Mouse (Mus musculus): ENCODE data around the gene Vmn1r193. TPM values are rescaled to one million over a fixed set of nuclear protein-coding genes. Genes with fewer than 3 reads are reported as not detected.
"Not testable (repeated sequence)": the region's sequence is repeated elsewhere in the genome, so short reads cannot be mapped to it uniquely, and the experiment has no call there.

Gene Vmn1r193
- not detected in 2 replicates for polyA plus RNA-seq (2016; fragmentation: Nextera tagmentation; extraction: Ambion mirVana)

GRCm38 (mm10) chr13:22223060-22223459 is at the start of gene Vmn1r193:
Vmn1r193 (minus strand) TSS chr13:22223160.
- 84% methylated on average over 1 of the region's 1 CpGs for WGBS
- not testable (repeated sequence) for H3K9ac ChIP-seq; H3K27ac ChIP-seq; H3K4me3 ChIP-seq (replicated peaks); ATAC-seq (ENCODE audit: low FRiP score); H3K9me3 ChIP-seq; H3K27me3 ChIP-seq; H3K4me1 ChIP-seq; H3K36me3 ChIP-seq (replicated peaks); H3K4me2 ChIP-seq

- H3K4me3 ChIP-seq (replicated peaks), result no peak overlapping the region
- H3K27me3 ChIP-seq, result no peaks in the 10 kb centered on the region
- H3K9ac ChIP-seq, result no peak overlapping the region
- no peak overlapping the region for H3K4me2 ChIP-seq
- no peaks in the 10 kb centered on the region for H3K9me3 ChIP-seq
- no peak for ATAC-seq (ENCODE audit: low FRiP score)
- no peaks in the 10 kb centered on the region for H3K4me1 ChIP-seq
- H3K36me3 ChIP-seq (replicated peaks), result no peaks in the 10 kb centered on the region
- H3K27ac ChIP-seq, result no peak overlapping the region
- WGBS, result 44% methylated on average over 2 of the region's 2 CpGs
Measured at GRCm38 (mm10) chr13:22271721-22272120, 48.8 kb upstream of the Vmn1r193 start.

- not testable (repeated sequence) for H3K27me3 ChIP-seq; H3K9me3 ChIP-seq; ATAC-seq (ENCODE audit: low FRiP score); H3K36me3 ChIP-seq (replicated peaks); H3K27ac ChIP-seq; H3K4me3 ChIP-seq (replicated peaks); H3K4me2 ChIP-seq; H3K4me1 ChIP-seq; H3K9ac ChIP-seq
- WGBS, result 92% methylated on average over 1 of the region's 1 CpGs
Measured at GRCm38 (mm10) chr13:22270222-22270621, 47.3 kb upstream of the Vmn1r193 start, which contains the start of gene Vmn1r195. Vmn1r195 (plus strand) TSS chr13:22270522.

GRCm38 (mm10) chr13:22243915-22244314 is 21.0 kb upstream of the Vmn1r193 start, which contains the start of gene Vmn1r194:
Vmn1r194 (plus strand) TSS chr13:22244215.
- no peaks in the 10 kb centered on the region for H3K27me3 ChIP-seq
- H3K4me1 ChIP-seq, result no peaks in the 10 kb centered on the region
- no peak within 1 kb of the TSS for H3K4me3 ChIP-seq (replicated peaks)
- WGBS, result 58% methylated on average over 1 of the region's 1 CpGs
- no peak for ATAC-seq (ENCODE audit: low FRiP score)
- H3K9me3 ChIP-seq, result no peaks in the 10 kb centered on the region
- H3K27ac ChIP-seq, result no peak within 1 kb of the TSS
- H3K9ac ChIP-seq, result no peak within 1 kb of the TSS
- H3K4me2 ChIP-seq, result no peak within 1 kb of the TSS
- no peaks in the 10 kb centered on the region for H3K36me3 ChIP-seq (replicated peaks)

- H3K4me1 ChIP-seq; H3K36me3 ChIP-seq (replicated peaks); H3K27me3 ChIP-seq; H3K9me3 ChIP-seq; H3K4me2 ChIP-seq; H3K27ac ChIP-seq; H3K4me3 ChIP-seq (replicated peaks); ATAC-seq (ENCODE audit: low FRiP score); H3K9ac ChIP-seq: not testable (repeated sequence)
- WGBS, result 65% methylated on average over 3 of the region's 3 CpGs
Measured at GRCm38 (mm10) chr13:22192756-22193155, 30.2 kb downstream of the Vmn1r193 start.

- H3K9me3 ChIP-seq, result no peaks in the 10 kb centered on the region
- no peak within 1 kb of the TSS for H3K9ac ChIP-seq
- no peak within 1 kb of the TSS for H3K4me3 ChIP-seq (replicated peaks)
- no peaks in the 10 kb centered on the region for H3K36me3 ChIP-seq (replicated peaks)
- no peak within 1 kb of the TSS for H3K27ac ChIP-seq
- no peaks in the 10 kb centered on the region for H3K27me3 ChIP-seq
- H3K4me2 ChIP-seq, result no peak within 1 kb of the TSS
- no peaks in the 10 kb centered on the region for H3K4me1 ChIP-seq
- ATAC-seq (ENCODE audit: low FRiP score), result no peak
Measured at GRCm38 (mm10) chr13:22191041-22191440, 31.9 kb downstream of the Vmn1r193 start, which contains the start of gene Vmn1r192. Vmn1r192 (minus strand) TSS chr13:22191141.

- 85% methylated on average over 2 of the region's 2 CpGs for WGBS
- no peak overlapping the region for H3K4me2 ChIP-seq
- no peaks in the 10 kb centered on the region for H3K9me3 ChIP-seq
- H3K9ac ChIP-seq, result no peak overlapping the region
- no peak overlapping the region for H3K4me3 ChIP-seq (replicated peaks)
- H3K4me1 ChIP-seq, result no peaks in the 10 kb centered on the region
- no peak overlapping the region for H3K27ac ChIP-seq
- ATAC-seq (ENCODE audit: low FRiP score), result no peak
- no peaks in the 10 kb centered on the region for H3K27me3 ChIP-seq
- H3K36me3 ChIP-seq (replicated peaks), result no peaks in the 10 kb centered on the region
Measured at GRCm38 (mm10) chr13:22190385-22190784, 32.6 kb downstream of the Vmn1r193 start.

- H3K9ac ChIP-seq, result no peak overlapping the region
- no peaks in the 10 kb centered on the region for H3K36me3 ChIP-seq (replicated peaks)
- no peak overlapping the region for H3K27ac ChIP-seq
- 98% methylated on average over 2 of the region's 2 CpGs for WGBS
- ATAC-seq (ENCODE audit: low FRiP score), result no peak
- no peaks in the 10 kb centered on the region for H3K27me3 ChIP-seq
- H3K4me3 ChIP-seq (replicated peaks), result no peak overlapping the region
- no peaks in the 10 kb centered on the region for H3K9me3 ChIP-seq
- no peaks in the 10 kb centered on the region for H3K4me1 ChIP-seq
- H3K4me2 ChIP-seq, result no peak overlapping the region
Measured at GRCm38 (mm10) chr13:22189313-22189712, 33.6 kb downstream of the Vmn1r193 start.

- Histone ChIP-seq H3K4me3 (replicated peaks) (no peak within 1 kb of the TSS), H3K4me2 (no peak within 1 kb of the TSS), H3K36me3 (replicated peaks) (no peaks in the 10 kb centered on the region), H3K9ac (no peak within 1 kb of the TSS), H3K4me1 (no peaks in the 10 kb centered on the region), H3K27ac (no peak within 1 kb of the TSS), H3K9me3 (no peaks in the 10 kb centered on the region), H3K27me3 (no peaks in the 10 kb centered on the region)
- no peak for ATAC-seq (ENCODE audit: low FRiP score)
- 86% methylated on average over 1 of the region's 1 CpGs for WGBS
Measured at GRCm38 (mm10) chr13:22183869-22184268, 39.1 kb downstream of the Vmn1r193 start, which contains the start of gene Vmn1r191. Vmn1r191 (minus strand) TSS chr13:22183969.

- H3K36me3 ChIP-seq (replicated peaks), result no peaks in the 10 kb centered on the region
- H3K27me3 ChIP-seq, result no peaks in the 10 kb centered on the region
- ATAC-seq (ENCODE audit: low FRiP score), result no peak
- H3K9me3 ChIP-seq, result peaks cover 9% of the 10 kb centered on the region
- no peaks in the 10 kb centered on the region for H3K4me1 ChIP-seq
- no peak overlapping the region for H3K4me3 ChIP-seq (replicated peaks)
- H3K9ac ChIP-seq, result no peak overlapping the region
- no peak overlapping the region for H3K27ac ChIP-seq
- 91% methylated on average over 15 of the region's 15 CpGs for WGBS
- H3K4me2 ChIP-seq, result no peak overlapping the region
Measured at GRCm38 (mm10) chr13:22168416-22168815, 54.5 kb downstream of the Vmn1r193 start.

Small RNA genes lying within 50 kb of the gene (microRNA-seq; reads per million reads assigned to microRNA genes)
- gene Gm23282, result not detected
- not detected for gene Gm25084

Other genes starting within 250 kb of the Vmn1r193 start
- gene Pom121l2, start 242.0 kb downstream of the Vmn1r193 start, polyA plus RNA-seq (2016; fragmentation: Nextera tagmentation; extraction: Ambion mirVana), result 0.13 TPM in 1 of 2 replicates, not detected in the other
- gene Prss16, start 213.4 kb downstream of the Vmn1r193 start, polyA plus RNA-seq (2016; fragmentation: Nextera tagmentation; extraction: Ambion mirVana), result 0.28 TPM in 1 of 2 replicates, not detected in the other
- 7.0 and 22.0 TPM in 2 replicates for gene Hist1h2ah, start 187.6 kb downstream of the Vmn1r193 start, polyA plus RNA-seq (2016; fragmentation: Nextera tagmentation; extraction: Ambion mirVana)
- gene Hist1h2bk, start 187.3 kb downstream of the Vmn1r193 start, polyA plus RNA-seq (2016; fragmentation: Nextera tagmentation; extraction: Ambion mirVana), result 10.0 and 10.5 TPM in 2 replicates
- gene Hist1h4i, start 181.8 kb downstream of the Vmn1r193 start, polyA plus RNA-seq (2016; fragmentation: Nextera tagmentation; extraction: Ambion mirVana), result 44.5 and 46.9 TPM in 2 replicates
- gene Hist1h2ag, start 180.2 kb downstream of the Vmn1r193 start, polyA plus RNA-seq (2016; fragmentation: Nextera tagmentation; extraction: Ambion mirVana), result 82.7 and 84.6 TPM in 2 replicates
- gene Hist1h2bj, start 179.9 kb downstream of the Vmn1r193 start, polyA plus RNA-seq (2016; fragmentation: Nextera tagmentation; extraction: Ambion mirVana), result 13.1 and 15.8 TPM in 2 replicates
- not detected in 2 replicates for gene Vmn1r188, start 138.7 kb downstream of the Vmn1r193 start, polyA plus RNA-seq (2016; fragmentation: Nextera tagmentation; extraction: Ambion mirVana)
- not detected in 2 replicates for gene Vmn1r189, start 117.3 kb downstream of the Vmn1r193 start, polyA plus RNA-seq (2016; fragmentation: Nextera tagmentation; extraction: Ambion mirVana)
- not detected in 2 replicates for gene Vmn1r191, start 39.2 kb downstream of the Vmn1r193 start, polyA plus RNA-seq (2016; fragmentation: Nextera tagmentation; extraction: Ambion mirVana)
- not detected in 2 replicates for gene Vmn1r192, start 32.0 kb downstream of the Vmn1r193 start, polyA plus RNA-seq (2016; fragmentation: Nextera tagmentation; extraction: Ambion mirVana)
- not detected in 2 replicates for gene Vmn1r194, start 21.1 kb upstream of the Vmn1r193 start, polyA plus RNA-seq (2016; fragmentation: Nextera tagmentation; extraction: Ambion mirVana)
- gene Vmn1r195, start 47.4 kb upstream of the Vmn1r193 start, polyA plus RNA-seq (2016; fragmentation: Nextera tagmentation; extraction: Ambion mirVana), result not detected in 2 replicates
- not detected in 2 replicates for gene Vmn1r196, start 66.8 kb upstream of the Vmn1r193 start, polyA plus RNA-seq (2016; fragmentation: Nextera tagmentation; extraction: Ambion mirVana)
- gene Vmn1r197, start 101.4 kb upstream of the Vmn1r193 start, polyA plus RNA-seq (2016; fragmentation: Nextera tagmentation; extraction: Ambion mirVana), result not detected in 2 replicates
- not detected in 2 replicates for gene Vmn1r198, start 127.2 kb upstream of the Vmn1r193 start, polyA plus RNA-seq (2016; fragmentation: Nextera tagmentation; extraction: Ambion mirVana)
- gene Vmn1r199, start 156.7 kb upstream of the Vmn1r193 start, polyA plus RNA-seq (2016; fragmentation: Nextera tagmentation; extraction: Ambion mirVana), result not detected in 2 replicates
- gene Vmn1r200, start 167.2 kb upstream of the Vmn1r193 start, polyA plus RNA-seq (2016; fragmentation: Nextera tagmentation; extraction: Ambion mirVana), result not detected in 2 replicates
- not detected in 2 replicates for gene Vmn1r201, start 248.8 kb upstream of the Vmn1r193 start, polyA plus RNA-seq (2016; fragmentation: Nextera tagmentation; extraction: Ambion mirVana)